Mouse (Mus musculus) E14TG2a.4 (cell line): ENCODE results near the gene Rnf24.

ENCODE experiments used
- CTCF ChIP-seq: conservative IDR thresholded peaks from 2 replicates; pipeline ENCODE4 v1.5.1; 2014; ENCODE audit warnings: low read length
- NANOG ChIP-seq: IDR thresholded peaks from 2 replicates; pipeline ENCODE4 v1.6.1; 2014; ENCODE audit warnings: borderline replicate concordance, low read length, mixed read lengths
- POU5F1 ChIP-seq: IDR thresholded peaks from 2 replicates; pipeline ENCODE4 v1.6.1; 2014; ENCODE audit warnings: low read length, borderline replicate concordance

DNA sequence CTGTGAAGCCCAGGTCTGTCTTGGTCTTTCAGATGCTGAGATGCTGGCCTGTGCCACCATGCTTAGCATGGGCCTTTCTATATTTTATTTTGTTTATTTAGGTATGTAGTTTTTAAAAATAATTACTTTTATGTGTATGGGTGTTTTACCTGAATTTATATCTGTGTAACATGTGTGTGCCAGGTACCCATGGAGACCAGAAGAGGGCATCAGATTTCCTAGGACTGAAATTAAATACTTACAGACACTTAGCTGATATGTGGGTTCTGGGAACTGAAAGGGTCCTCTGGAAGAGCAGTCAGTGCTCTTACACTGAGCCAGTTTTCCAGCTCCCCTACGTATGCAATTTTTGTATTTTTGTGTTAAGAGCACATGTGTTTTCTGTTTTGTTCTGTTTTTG lies 66.4 kb downstream of the Rnf24 start:
- TF ChIP-seq CTCF (no peak), NANOG (no peak), POU5F1 (no peak)
